Mouse (Mus musculus) liver, embryonic 14.5 days (tissue): ENCODE measurements around the gene Xkr8.
"Not testable (repeated sequence)": the region's sequence is repeated elsewhere in the genome, so short reads cannot be mapped to it uniquely, and the experiment has no call there.

Experiments
- CTCF ChIP-seq: IDR thresholded peaks from 2 replicates; pipeline ENCODE4 v1.5.1; 2016; ENCODE audit warnings: antibody characterized with exemption, low read depth, control low read depth
- EP300 ChIP-seq: IDR thresholded peaks from 2 replicates; pipeline ENCODE4 v1.6.1; 2016; ENCODE audit warnings: antibody characterized with exemption, low read depth

- TF ChIP-seq CTCF, EP300: not testable (repeated sequence)
Measured at GRCm38 (mm10) chr4:132737154-132737553, 4.8 kb upstream of the Xkr8 start.
